In the genomic region with DNA sequence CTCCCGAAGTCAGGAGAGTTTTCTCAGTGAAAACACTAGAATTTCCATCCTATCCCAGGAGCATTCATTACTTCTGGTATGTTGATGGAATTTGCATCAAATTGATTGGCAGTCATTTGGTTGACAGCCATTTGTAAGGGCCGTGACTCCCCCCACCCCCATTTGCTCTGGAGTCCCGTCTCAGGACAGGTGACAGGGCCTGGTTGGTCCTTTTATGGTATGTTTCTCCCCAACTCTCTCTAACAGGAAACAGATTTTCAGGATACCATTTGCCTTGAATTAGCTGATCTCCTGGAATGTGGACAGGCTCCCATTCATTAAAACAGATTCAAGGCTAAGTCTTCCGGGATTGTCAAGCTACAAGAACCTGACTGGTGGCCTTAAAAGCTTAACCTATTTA, we compare ENCODE assay signal across 29 mouse cellular contexts.
DNase-seq lines count a peak whose midpoint lies in the region; ATAC-seq lines count a peak whose summit lies in the region.
"Had no signal": no experiment of that assay in that cellular context is flagged by ENCODE, and none has a peak within 500 bp of the region (broad histone marks: within the 10 kb centered on the region; RNA-seq: fewer than 3 reads in every experiment).

No protein-coding gene starts in this region.

- WGBS in forebrain, embryonic 10.5 days, result 62% methylated on average over 4 of the region's 4 CpGs
- 72% methylated on average over 4 of the region's 4 CpGs for WGBS in forebrain, embryonic 13.5 days
- 18% methylated on average over 4 of the region's 4 CpGs for WGBS in embryonic facial prominence, embryonic 14.5 days
- 32% methylated on average over 4 of the region's 4 CpGs for WGBS in limb, embryonic 10.5 days

- H3K27ac ChIP-seq in forebrain, embryonic 10.5 days, result 0 out of 2 replicates have a peak overlapping the region, but pooled peaks have one; percentile 16
- no peak overlapping the region for H3K27ac ChIP-seq in forebrain, embryonic 13.5 days
- no peak overlapping the region for H3K27ac ChIP-seq in embryonic facial prominence, embryonic 14.5 days (replicated peaks; ENCODE audit: low read depth, low read length)
- H3K27ac ChIP-seq in limb, embryonic 10.5 days, result no peak overlapping the region
- H3K27ac ChIP-seq: heart, embryonic 15.5 days; hindbrain, embryonic 14.5 days had no signal

- no peaks in the 10 kb centered on the region for H3K27me3 ChIP-seq in forebrain, embryonic 10.5 days (ENCODE audit: poor library complexity, severe bottlenecking)
- no peaks in the 10 kb centered on the region for H3K27me3 ChIP-seq in forebrain, embryonic 13.5 days
- no peaks in the 10 kb centered on the region for H3K27me3 ChIP-seq in embryonic facial prominence, embryonic 14.5 days (replicated peaks; ENCODE audit: control insufficient read depth, insufficient read depth, low read length)
- H3K27me3 ChIP-seq in limb, embryonic 10.5 days (ENCODE audit: low read depth, poor library complexity, severe bottlenecking), result no peaks in the 10 kb centered on the region
- H3K27me3 ChIP-seq: CH12.LX; embryonic facial prominence, embryonic 12.5 days; heart, embryonic 12.5 days; heart, embryonic 15.5 days; Patski had no signal

- ATAC-seq in forebrain, embryonic 13.5 days, result no peak
- no peak for ATAC-seq in embryonic facial prominence, embryonic 14.5 days (ENCODE audit: low read depth)
- ATAC-seq: forebrain, embryonic 14.5 days; forebrain, postnatal 0 days; intestine, embryonic 16.5 days; Patski had no signal

- H3K9me3 ChIP-seq in forebrain, embryonic 10.5 days, result no peaks in the 10 kb centered on the region
- H3K9me3 ChIP-seq in forebrain, embryonic 13.5 days (replicated peaks), result no peaks in the 10 kb centered on the region
- H3K9me3 ChIP-seq in embryonic facial prominence, embryonic 14.5 days (ENCODE audit: control insufficient read depth, low read length), result no peaks in the 10 kb centered on the region
- H3K9me3 ChIP-seq in limb, embryonic 10.5 days (replicated peaks), result no peaks in the 10 kb centered on the region
- H3K9me3 ChIP-seq: embryonic facial prominence, embryonic 12.5 days; G1E; heart, embryonic 12.5 days; heart, embryonic 15.5 days had no signal

- no peak for DNase-seq in forebrain, embryonic 10.5 days (ENCODE audit: extremely low spot score, low spot score)
- peak; percentile 51 for DNase-seq in embryo, embryonic 11 days
- DNase-seq in embryonic facial prominence, embryonic 14.5 days (ENCODE audit: low spot score), result peak; percentile 41
- DNase-seq in limb, embryonic 10.5 days (ENCODE audit: low spot score), result peak; percentile 42
- no peak for DNase-seq in cerebellum, postnatal 25 days
- DNase-seq in thymus, postnatal 4 days, result no peak
- DNase-seq: adrenal gland, postnatal 10 days; adrenal gland, postnatal 36 days; B cell, adult 2 months; cerebellum, adult 18-20 months; cerebellum, adult 9-10 months; cerebellum, postnatal 14 days; forebrain, postnatal 0 days; gastrocnemius, postnatal 25 days; heart, adult 18-20 months; heart, postnatal 10 days; heart, postnatal 36 days; kidney, adult 18-20 months had no signal

- no peak overlapping the region for H3K9ac ChIP-seq in forebrain, embryonic 13.5 days
- H3K9ac ChIP-seq in embryonic facial prominence, embryonic 14.5 days (ENCODE audit: low read depth, low read length), result no peak overlapping the region
- H3K9ac ChIP-seq: embryonic facial prominence, embryonic 12.5 days; forebrain, postnatal 0 days; heart, embryonic 12.5 days; heart, embryonic 15.5 days; hindbrain, embryonic 14.5 days had no signal

- peaks cover 86% of the 10 kb centered on the region for H3K36me3 ChIP-seq in forebrain, embryonic 10.5 days (replicated peaks)
- H3K36me3 ChIP-seq in forebrain, embryonic 13.5 days (ENCODE audit: poor library complexity, severe bottlenecking), result peaks cover 32% of the 10 kb centered on the region
- H3K36me3 ChIP-seq in embryonic facial prominence, embryonic 14.5 days (ENCODE audit: control insufficient read depth, insufficient read depth, low read length), result peaks cover 16% of the 10 kb centered on the region; the same call in 1 of the 2 replicates
- H3K36me3 ChIP-seq in limb, embryonic 10.5 days, result peaks cover 96% of the 10 kb centered on the region

- no peak overlapping the region for H3K4me2 ChIP-seq in forebrain, embryonic 13.5 days
- H3K4me2 ChIP-seq in embryonic facial prominence, embryonic 14.5 days (ENCODE audit: low read depth, low read length), result no peak overlapping the region
- H3K4me2 ChIP-seq: embryonic facial prominence, embryonic 12.5 days; heart, embryonic 12.5 days; heart, embryonic 15.5 days; hindbrain, embryonic 14.5 days had no signal

- peaks cover 11% of the 10 kb centered on the region for H3K4me1 ChIP-seq in forebrain, embryonic 10.5 days
- H3K4me1 ChIP-seq in forebrain, embryonic 13.5 days, result no peaks in the 10 kb centered on the region
- no peaks in the 10 kb centered on the region for H3K4me1 ChIP-seq in embryonic facial prominence, embryonic 14.5 days (ENCODE audit: control insufficient read depth, insufficient read depth, low read length)
- peaks cover 30% of the 10 kb centered on the region for H3K4me1 ChIP-seq in limb, embryonic 10.5 days

- H3K4me3 ChIP-seq in forebrain, embryonic 10.5 days, result no peak overlapping the region
- H3K4me3 ChIP-seq in forebrain, embryonic 13.5 days, result no peak overlapping the region
- H3K4me3 ChIP-seq in embryonic facial prominence, embryonic 14.5 days (ENCODE audit: low read depth, low read length), result no peak overlapping the region
- H3K4me3 ChIP-seq in limb, embryonic 10.5 days, result no peak overlapping the region
- H3K4me3 ChIP-seq: embryonic facial prominence, embryonic 12.5 days; erythroblast, embryonic 14.5 days; heart, embryonic 12.5 days; heart, embryonic 15.5 days had no signal

Comparison
In these comparisons a context has a peak if more than half of its experiments do, and no peak if none do; other contexts are left out.
1. DNase-seq: peak in embryo, embryonic 11 days (single experiment), embryonic facial prominence, embryonic 14.5 days (single experiment) and limb, embryonic 10.5 days (single experiment); none in forebrain, embryonic 10.5 days (single experiment), cerebellum, postnatal 25 days (0 of 2) and thymus, postnatal 4 days (single experiment).